Mouse (Mus musculus): ENCODE results near the gene Ms4a6d. TPM values are rescaled to one million over a fixed set of nuclear protein-coding genes. Genes with fewer than 3 reads are reported as not detected.
"Not testable (repeated sequence)": the region's sequence is repeated elsewhere in the genome, so short reads cannot be mapped to it uniquely, and the experiment has no call there.

The Ms4a6d gene
- polyA plus RNA-seq, 2 experiments = 2.4 to 5.4 TPM

- ATAC-seq (ENCODE audit: insufficient read depth) (no peak), DNase-seq (ENCODE audit: low read depth in 3 of 3, low spot score in 3 of 3) (no peak)
- Histone ChIP-seq H3K4me3 (ENCODE audit: insufficient read depth in 1 of 2, low read depth in 2 of 2, low read length in 2 of 2) (no peak overlapping the region), H3K27me3 (ENCODE audit: control insufficient read depth, insufficient read depth, low read length) (no peaks in the 10 kb centered on the region), H3K36me3 (replicated peaks; ENCODE audit: control insufficient read depth, insufficient read depth, low read depth) (no peaks in the 10 kb centered on the region), H3K4me2 (ENCODE audit: low read depth) (no peak overlapping the region), H3K9me3 (ENCODE audit: control insufficient read depth, low read length) (no peaks in the 10 kb centered on the region), H3K4me1 (replicated peaks; ENCODE audit: control insufficient read depth in 2 of 2, insufficient read depth in 2 of 2, low read length in 1 of 2) (no peaks in the 10 kb centered on the region), H3K9ac (replicated peaks) (no peak overlapping the region), H3K27ac (no peak overlapping the region)
- WGBS (ENCODE audit: insufficient replicate concordance) = 47% methylated on average over 2 of the region's 2 CpGs
- TF ChIP-seq CTCF (IDR thresholded peaks at IDR 0.05; ENCODE audit: low read depth) (no peak), EP300 (IDR thresholded peaks at IDR 0.05; ENCODE audit: low read depth) (no peak)
These were observed 14.7 kb downstream of the Ms4a6d start for GRCm38 (mm10) chr19:11589891-11590449.

DNA sequence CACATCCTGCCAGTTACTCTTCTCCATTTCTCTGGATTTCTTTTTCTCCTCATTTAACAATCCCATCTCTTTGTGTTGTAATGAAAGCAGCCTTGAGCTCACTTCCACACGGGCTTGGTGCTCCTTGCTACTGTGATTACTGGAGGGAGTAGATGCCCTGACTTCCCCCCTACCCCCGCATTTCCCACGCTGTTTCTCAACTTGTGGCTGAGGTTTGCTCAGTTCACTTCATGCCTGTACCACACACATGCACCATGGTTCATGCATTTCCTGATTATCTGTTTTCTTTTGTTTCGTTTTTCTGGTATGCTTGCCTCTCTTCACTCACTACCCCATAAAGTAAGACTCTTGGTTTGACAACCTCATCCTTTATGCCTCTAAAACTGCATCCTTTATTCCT is 15.4 kb downstream of the Ms4a6d start:
- DNase-seq (ENCODE audit: low read depth in 3 of 3, low spot score in 3 of 3) (no peak), ATAC-seq (ENCODE audit: insufficient read depth) (no peak)
- H3K27ac ChIP-seq = no peak overlapping the region
- no peaks in the 10 kb centered on the region for H3K9me3 ChIP-seq (ENCODE audit: control insufficient read depth, low read length)
- no peaks in the 10 kb centered on the region for H3K36me3 ChIP-seq (replicated peaks; ENCODE audit: control insufficient read depth, insufficient read depth, low read depth)
- H3K9ac ChIP-seq (replicated peaks) = no peak overlapping the region
- no peak overlapping the region for H3K4me3 ChIP-seq (ENCODE audit: insufficient read depth in 1 of 2, low read depth in 2 of 2, low read length in 2 of 2)
- no peak overlapping the region for H3K4me2 ChIP-seq (ENCODE audit: low read depth)
- 40% methylated on average over 4 of the region's 4 CpGs for WGBS (ENCODE audit: insufficient replicate concordance)
- no peaks in the 10 kb centered on the region for H3K4me1 ChIP-seq (replicated peaks; ENCODE audit: control insufficient read depth in 2 of 2, insufficient read depth in 2 of 2, low read length in 1 of 2)
- TF ChIP-seq EP300 (IDR thresholded peaks at IDR 0.05; ENCODE audit: low read depth) (no peak), CTCF (IDR thresholded peaks at IDR 0.05; ENCODE audit: low read depth) (no peak)
- H3K27me3 ChIP-seq (ENCODE audit: control insufficient read depth, insufficient read depth, low read length) = no peaks in the 10 kb centered on the region

DNA sequence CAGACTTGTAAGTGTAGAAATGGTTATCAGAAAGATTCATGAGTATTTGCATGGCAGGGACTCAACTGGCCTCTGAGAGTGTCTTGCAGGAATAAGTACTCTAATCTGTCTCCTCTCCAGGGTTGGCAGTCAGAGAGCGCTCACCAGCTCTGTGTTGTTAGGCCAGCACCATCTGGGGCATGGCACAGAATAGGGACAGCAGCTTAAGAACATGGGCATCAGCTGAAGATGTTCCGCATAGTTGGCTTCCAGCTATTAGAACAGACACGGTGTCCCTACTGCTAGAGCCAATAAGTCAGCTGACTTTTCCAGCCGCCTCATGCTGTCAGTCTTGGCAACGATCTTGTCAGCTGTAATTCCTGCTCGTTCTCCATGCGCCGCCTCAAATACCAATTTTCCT is 29.7 kb downstream of the Ms4a6d start:
- no peaks in the 10 kb centered on the region for H3K36me3 ChIP-seq (replicated peaks; ENCODE audit: control insufficient read depth, insufficient read depth, low read depth)
- no peak overlapping the region for H3K4me2 ChIP-seq (ENCODE audit: low read depth)
- ATAC-seq (ENCODE audit: insufficient read depth) (no peak), DNase-seq (ENCODE audit: low read depth in 3 of 3, low spot score in 3 of 3) (no peak)
- TF ChIP-seq EP300 (IDR thresholded peaks at IDR 0.05; ENCODE audit: low read depth) = no peak
- no peak for TF ChIP-seq CTCF (IDR thresholded peaks at IDR 0.05; ENCODE audit: low read depth)
- WGBS (ENCODE audit: insufficient replicate concordance) = 76% methylated on average over 8 of the region's 8 CpGs
- H3K4me3 ChIP-seq (ENCODE audit: insufficient read depth in 1 of 2, low read depth in 2 of 2, low read length in 2 of 2) = no peak overlapping the region
- H3K4me1 ChIP-seq (replicated peaks; ENCODE audit: control insufficient read depth in 2 of 2, insufficient read depth in 2 of 2, low read length in 1 of 2) = no peaks in the 10 kb centered on the region
- H3K9me3 ChIP-seq (ENCODE audit: control insufficient read depth, low read length) = no peaks in the 10 kb centered on the region
- no peak overlapping the region for H3K9ac ChIP-seq (replicated peaks)
- H3K27me3 ChIP-seq (ENCODE audit: control insufficient read depth, insufficient read depth, low read length) = no peaks in the 10 kb centered on the region
- H3K27ac ChIP-seq = no peak overlapping the region

GRCm38 (mm10) chr19:11559560-11559959 is 45.1 kb downstream of the Ms4a6d start:
- not testable (repeated sequence) for ATAC-seq (ENCODE audit: insufficient read depth); H3K4me2 ChIP-seq (ENCODE audit: low read depth); H3K27ac ChIP-seq; H3K27me3 ChIP-seq (ENCODE audit: control insufficient read depth, insufficient read depth, low read length); H3K4me1 ChIP-seq (replicated peaks; ENCODE audit: control insufficient read depth in 2 of 2, insufficient read depth in 2 of 2, low read length in 1 of 2); H3K36me3 ChIP-seq (replicated peaks; ENCODE audit: control insufficient read depth, insufficient read depth, low read depth); H3K4me3 ChIP-seq (ENCODE audit: insufficient read depth in 1 of 2, low read depth in 2 of 2, low read length in 2 of 2); H3K9me3 ChIP-seq (ENCODE audit: control insufficient read depth, low read length); H3K9ac ChIP-seq (replicated peaks)
- DNase-seq (ENCODE audit: low read depth in 3 of 3, low spot score in 3 of 3) = peak in 1 of 3 experiments; percentile 0

- no peaks in the 10 kb centered on the region for H3K27me3 ChIP-seq (ENCODE audit: control insufficient read depth, insufficient read depth, low read length)
- no peak overlapping the region for H3K27ac ChIP-seq
- H3K9me3 ChIP-seq (ENCODE audit: control insufficient read depth, low read length) = no peaks in the 10 kb centered on the region
- no peak overlapping the region for H3K4me2 ChIP-seq (ENCODE audit: low read depth)
- ATAC-seq (ENCODE audit: insufficient read depth) (no peak), DNase-seq (ENCODE audit: low read depth in 3 of 3, low spot score in 3 of 3) (no peak)
- 68% methylated on average over 5 of the region's 5 CpGs for WGBS (ENCODE audit: insufficient replicate concordance)
- H3K36me3 ChIP-seq (replicated peaks; ENCODE audit: control insufficient read depth, insufficient read depth, low read depth) = no peaks in the 10 kb centered on the region
- no peak overlapping the region for H3K9ac ChIP-seq (replicated peaks)
- H3K4me1 ChIP-seq (replicated peaks; ENCODE audit: control insufficient read depth in 2 of 2, insufficient read depth in 2 of 2, low read length in 1 of 2) = no peaks in the 10 kb centered on the region
- no peak overlapping the region for H3K4me3 ChIP-seq (ENCODE audit: insufficient read depth in 1 of 2, low read depth in 2 of 2, low read length in 2 of 2)
- no peak for TF ChIP-seq CTCF (IDR thresholded peaks at IDR 0.05; ENCODE audit: low read depth)
- TF ChIP-seq EP300 (IDR thresholded peaks at IDR 0.05; ENCODE audit: low read depth) = no peak
These were observed 49.9 kb downstream of the Ms4a6d start for GRCm38 (mm10) chr19:11554726-11555125.
